In the genomic region with DNA sequence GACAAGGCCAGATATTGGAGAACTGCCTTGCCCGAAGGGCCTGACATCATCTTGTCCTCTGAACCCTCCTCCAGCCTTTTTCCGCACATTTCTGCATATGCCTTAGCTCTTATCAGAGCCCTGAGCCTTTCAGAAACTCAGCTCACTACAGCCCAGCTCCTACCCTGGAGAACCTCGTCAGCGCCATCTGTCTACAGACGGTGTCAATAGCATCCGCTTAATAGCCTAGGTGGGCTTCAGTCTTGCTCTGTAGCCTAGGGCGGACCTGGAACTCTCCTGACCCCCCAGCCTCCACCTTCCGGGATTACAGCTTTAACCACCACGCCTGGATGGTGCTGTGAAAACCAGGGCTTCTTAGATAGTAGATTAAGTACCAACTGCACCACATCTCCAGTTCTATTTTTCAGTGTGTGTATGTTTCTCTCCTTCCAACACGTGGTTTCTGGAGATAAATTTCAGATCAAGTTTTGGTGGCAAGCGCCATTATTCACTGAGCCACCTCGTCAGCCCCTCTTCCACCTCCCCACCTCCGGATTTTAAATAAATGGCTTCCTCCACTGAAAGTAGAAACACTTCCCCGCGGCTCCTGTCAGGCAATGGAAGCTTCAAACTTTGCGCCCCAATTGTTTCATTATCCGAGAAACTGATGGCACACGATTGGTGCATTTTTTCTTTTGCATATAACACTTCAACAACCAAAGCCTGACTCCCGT, we compare ENCODE assay signal across 7 mouse cellular contexts. TPM values are rescaled to one million over a fixed set of nuclear protein-coding genes. Genes with fewer than 3 reads are reported as not detected.
DNase-seq lines count a peak whose midpoint lies in the region; ATAC-seq lines count a peak whose summit lies in the region.

No protein-coding gene starts in this region.

- H3K27me3 ChIP-seq in intestine, embryonic 15.5 days (replicated peaks), result no peaks in the 10 kb centered on the region
- H3K27me3 ChIP-seq in midbrain, embryonic 11.5 days (ENCODE audit: control insufficient read depth, insufficient read depth, low read length), result no peaks in the 10 kb centered on the region

- H3K27ac ChIP-seq in intestine, embryonic 15.5 days, result peak overlapping the region; percentile 79
- H3K27ac ChIP-seq in midbrain, embryonic 11.5 days (ENCODE audit: low read depth, low read length), result 0 out of 2 replicates have a peak overlapping the region, but pooled peaks have one; percentile 26

- peak overlapping the region; percentile 47 for H3K4me3 ChIP-seq in intestine, embryonic 15.5 days (replicated peaks)
- peak overlapping the region; percentile 40 for H3K4me3 ChIP-seq in midbrain, embryonic 11.5 days (ENCODE audit: low read depth, low read length)

- peak overlapping the region; percentile 82 for H3K4me2 ChIP-seq in intestine, embryonic 15.5 days (replicated peaks)
- H3K4me2 ChIP-seq in midbrain, embryonic 11.5 days, result peak overlapping the region; percentile 63

- peaks cover 7% of the 10 kb centered on the region for H3K4me1 ChIP-seq in intestine, embryonic 15.5 days (replicated peaks)
- peaks cover 19% of the 10 kb centered on the region for H3K4me1 ChIP-seq in midbrain, embryonic 11.5 days (ENCODE audit: control insufficient read depth, insufficient read depth, low read length)

- peak; percentile 70 for DNase-seq in adrenal gland, adult 18-20 months (ENCODE audit: low spot score in 2 of 2)
- peak; percentile 88 for DNase-seq in embryo, embryonic 10.5 days (ENCODE audit: low spot score)
- DNase-seq in gastrocnemius, postnatal 25 days, result peak; percentile 69
- peak; percentile 81 for DNase-seq in left cerebral cortex, postnatal 4 days
- DNase-seq in midbrain, embryonic 11.5 days (ENCODE audit: low spot score, missing footprints), result peak; percentile 94
- peak; percentile 71 for DNase-seq in skeletal muscle tissue, adult 2 months (ENCODE audit: low read depth, low spot score)

- no peaks in the 10 kb centered on the region for H3K36me3 ChIP-seq in intestine, embryonic 15.5 days
- no peaks in the 10 kb centered on the region for H3K36me3 ChIP-seq in midbrain, embryonic 11.5 days (ENCODE audit: control insufficient read depth, insufficient read depth, low read length)

- no peaks in the 10 kb centered on the region for H3K9me3 ChIP-seq in intestine, embryonic 15.5 days
- H3K9me3 ChIP-seq in midbrain, embryonic 11.5 days (ENCODE audit: control insufficient read depth, low read length), result no peaks in the 10 kb centered on the region

- peak; percentile 27 for ATAC-seq in intestine, embryonic 15.5 days
- no peak for ATAC-seq in midbrain, embryonic 11.5 days (ENCODE audit: low FRiP score)

- peak overlapping the region; percentile 59 for H3K9ac ChIP-seq in intestine, embryonic 15.5 days
- H3K9ac ChIP-seq in midbrain, embryonic 11.5 days (ENCODE audit: low read length), result peak overlapping the region; percentile 64

- 3% methylated on average over 19 of the region's 19 CpGs for WGBS in intestine, embryonic 15.5 days
- 8% methylated on average over 19 of the region's 19 CpGs for WGBS in midbrain, embryonic 11.5 days

- intact Hi-C loops in left cerebral cortex, postnatal 4 days (cut with DNase I), result no loop called here

RNA-seq across cellular contexts. Expression of gene Bicra, which starts 4.3 kb away (rescaled TPM):
- total RNA-seq in adrenal gland, adult 18-20 months (2021), result 1 to 10 TPM; 8.4 to 8.6 TPM
- 1 to 10 TPM; 5.1 to 6.1 TPM for total RNA-seq in gastrocnemius, postnatal 25 days (2021)
- polyA plus RNA-seq in intestine, embryonic 15.5 days (2015; fragmentation: Nextera tagmentation; extraction: Ambion mirVana), result 4.9 and 5.4 TPM in 2 replicates
- 10 to 100 TPM; 25.3 to 25.8 TPM for total RNA-seq in left cerebral cortex, postnatal 4 days (2021)
- polyA plus RNA-seq in midbrain, embryonic 11.5 days (2014; fragmentation: Nextera tagmentation; extraction: Ambion mirVana), result 5.0 and 6.1 TPM in 2 replicates

RNA-seq across cellular contexts. Expression of gene Zfp541, which starts 9.6 kb away (rescaled TPM):
- total RNA-seq in adrenal gland, adult 18-20 months (2021), result not detected
- total RNA-seq in gastrocnemius, postnatal 25 days (2021), result not detected
- 0.03 and 0.06 TPM in 2 replicates for polyA plus RNA-seq in intestine, embryonic 15.5 days (2015; fragmentation: Nextera tagmentation; extraction: Ambion mirVana)
- under 1 TPM; 0.38 to 0.58 TPM for total RNA-seq in left cerebral cortex, postnatal 4 days (2021)
- polyA plus RNA-seq in midbrain, embryonic 11.5 days (2014; fragmentation: Nextera tagmentation; extraction: Ambion mirVana), result not detected in 2 replicates

RNA-seq across cellular contexts. Expression of gene Napa, which starts 46.2 kb away (rescaled TPM):
- total RNA-seq in adrenal gland, adult 18-20 months (2021), result 100 to 1,000 TPM; 160 to 178 TPM
- 100 to 1,000 TPM in 1 of 2 experiments, 10 to 100 TPM in 1; 71.2 to 105 TPM for total RNA-seq in gastrocnemius, postnatal 25 days (2021)
- 186 and 194 TPM in 2 replicates for polyA plus RNA-seq in intestine, embryonic 15.5 days (2015; fragmentation: Nextera tagmentation; extraction: Ambion mirVana)
- total RNA-seq in left cerebral cortex, postnatal 4 days (2021), result 100 to 1,000 TPM; 141 to 157 TPM
- polyA plus RNA-seq in midbrain, embryonic 11.5 days (2014; fragmentation: Nextera tagmentation; extraction: Ambion mirVana), result 162 and 165 TPM in 2 replicates
